Mouse (Mus musculus): Measurements from ENCODE around the gene Txlna. TPM values are rescaled to one million over a fixed set of nuclear protein-coding genes. Genes with fewer than 3 reads are reported as not detected.

Txlna gene
- total and polyA plus RNA-seq, 2 experiments from 2014 or later, result 22.7 to 28.3 TPM

DNA sequence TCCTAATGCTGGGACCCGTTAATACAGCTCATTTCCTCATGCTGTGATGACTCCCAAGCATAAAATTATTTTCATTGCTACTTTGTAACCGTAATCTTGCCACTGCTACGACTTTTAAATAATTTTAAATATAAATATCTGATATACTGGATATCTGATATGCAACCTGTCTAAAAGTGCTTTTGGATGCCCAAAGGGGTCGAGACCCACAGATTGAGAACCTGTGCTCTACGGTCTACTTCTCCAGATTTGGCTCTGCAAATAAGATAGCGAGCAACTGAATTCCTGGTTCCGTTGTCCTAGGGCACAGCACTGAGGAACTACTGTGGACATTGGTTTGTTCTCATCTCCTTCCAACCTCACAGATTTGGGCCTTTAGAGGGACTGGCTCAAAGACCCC is 63.2 kb downstream of the Txlna start:
- H3K4me1 ChIP-seq (ENCODE audit: control insufficient read depth, insufficient read depth), result peaks cover 11% of the 10 kb centered on the region; the same call in 1 of the 2 replicates
- H3K4me3 ChIP-seq (ENCODE audit: low read depth, low read length), result 0 out of 2 replicates have a peak overlapping the region, but pooled peaks have one; percentile 26
- ATAC-seq (ENCODE audit: insufficient read depth, low read depth) (no peak), DNase-seq (ENCODE audit: low spot score) (no peak)
- no peaks in the 10 kb centered on the region for H3K36me3 ChIP-seq (replicated peaks; ENCODE audit: control insufficient read depth, insufficient read depth, low read length)
- H3K4me2 ChIP-seq (ENCODE audit: low read depth, low read length), result peak overlapping the region; percentile 51
- H3K9ac ChIP-seq (replicated peaks; ENCODE audit: low read depth, low read length), result no peak overlapping the region
- no peaks in the 10 kb centered on the region for H3K9me3 ChIP-seq (replicated peaks; ENCODE audit: control insufficient read depth, low read length)
- peak overlapping the region; percentile 63 for H3K27ac ChIP-seq (ENCODE audit: low read depth)
- no peaks in the 10 kb centered on the region for H3K27me3 ChIP-seq (ENCODE audit: control insufficient read depth, insufficient read depth, low read length)
- 69% methylated on average over 7 of the region's 7 CpGs for WGBS
- TF ChIP-seq EP300 (IDR thresholded peaks at IDR 0.05; ENCODE audit: low read depth) (no peak), CTCF (IDR thresholded peaks at IDR 0.05; ENCODE audit: low read depth) (no peak)

DNA sequence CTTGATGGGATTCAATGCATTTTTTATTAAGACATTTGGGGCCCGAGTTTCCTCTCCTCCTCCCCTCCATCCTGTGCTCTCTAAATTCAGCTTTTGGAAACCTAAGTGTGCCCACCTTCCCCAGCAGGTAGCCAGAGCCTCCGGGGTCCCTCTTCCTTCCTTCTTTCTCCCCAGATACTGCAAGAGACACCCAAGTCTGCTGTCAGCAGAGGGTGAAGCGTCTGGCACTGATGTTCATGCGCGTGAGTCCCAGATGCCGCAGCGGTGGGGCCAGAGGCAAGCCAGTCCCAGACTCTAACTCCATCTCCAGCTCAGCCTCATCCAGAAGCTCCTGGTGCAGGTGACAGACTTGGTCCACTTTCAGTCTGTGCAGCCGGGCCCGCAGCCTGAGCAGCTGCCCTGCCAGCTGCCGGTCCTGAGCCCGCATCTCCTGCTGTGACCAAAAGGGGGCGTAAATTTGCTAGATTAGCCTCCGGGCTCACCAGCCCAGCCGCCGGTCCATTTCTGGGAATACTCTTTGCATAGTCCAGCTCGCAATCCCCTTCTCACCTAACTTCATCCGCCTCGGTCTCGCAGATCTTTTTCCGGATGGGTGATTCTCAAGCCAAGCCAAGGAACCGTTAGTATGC is 63.9 kb downstream of the Txlna start:
- Histone ChIP-seq H3K9me3 (replicated peaks; ENCODE audit: control insufficient read depth, low read length) (no peaks in the 10 kb centered on the region), H3K4me3 (ENCODE audit: low read depth, low read length) (peak overlapping the region; percentile 26; the same call in 1 of the 2 replicates), H3K36me3 (replicated peaks; ENCODE audit: control insufficient read depth, insufficient read depth, low read length) (no peaks in the 10 kb centered on the region), H3K27ac (ENCODE audit: low read depth) (no peak overlapping the region), H3K9ac (replicated peaks; ENCODE audit: low read depth, low read length) (0 out of 2 replicates have a peak overlapping the region, but pooled peaks have one; percentile 30), H3K27me3 (ENCODE audit: control insufficient read depth, insufficient read depth, low read length) (no peaks in the 10 kb centered on the region), H3K4me2 (ENCODE audit: low read depth, low read length) (peak overlapping the region; percentile 51), H3K4me1 (ENCODE audit: control insufficient read depth, insufficient read depth) (peaks cover 13% of the 10 kb centered on the region; the same call in 1 of the 2 replicates)
- peak; percentile 45 for TF ChIP-seq CTCF (IDR thresholded peaks at IDR 0.05; ENCODE audit: low read depth)
- TF ChIP-seq EP300 (IDR thresholded peaks at IDR 0.05; ENCODE audit: low read depth), result no peak
- WGBS, result 26% methylated on average over 21 of the region's 21 CpGs
- DNase-seq (ENCODE audit: low spot score) (peak; percentile 50), ATAC-seq (ENCODE audit: insufficient read depth, low read depth) (peak; percentile 21; the same call in 1 of the 2 replicates)

Small RNA genes lying within 50 kb of the gene (microRNA-seq; reads per million reads assigned to microRNA genes)
- not detected for gene Mir7016

Other genes with a start within 250 kb of the Txlna start
- gene Zbtb8b, start 200.2 kb downstream of the Txlna start, total RNA-seq (2014; rRNA removed; ENCODE audit: low replicate concordance), result 1.9 and 3.6 TPM in 2 replicates
- 1.1 and 1.6 TPM in 2 replicates for gene Zbtb8b, start 200.2 kb downstream of the Txlna start, polyA plus RNA-seq (2015; fragmentation: Nextera tagmentation; extraction: Ambion mirVana)
- 46.3 and 58.4 TPM in 2 replicates for gene Bsdc1, start 179.5 kb downstream of the Txlna start, total RNA-seq (2014; rRNA removed; ENCODE audit: low replicate concordance)
- gene Bsdc1, start 179.5 kb downstream of the Txlna start, polyA plus RNA-seq (2015; fragmentation: Nextera tagmentation; extraction: Ambion mirVana), result 18.7 and 20.1 TPM in 2 replicates
- gene Tssk3, start 150.0 kb downstream of the Txlna start, total RNA-seq (2014; rRNA removed; ENCODE audit: low replicate concordance), result not detected in 2 replicates
- not detected in 2 replicates for gene Tssk3, start 150.0 kb downstream of the Txlna start, polyA plus RNA-seq (2015; fragmentation: Nextera tagmentation; extraction: Ambion mirVana)
- not detected in 2 replicates for gene Fam229a, start 149.9 kb downstream of the Txlna start, total RNA-seq (2014; rRNA removed; ENCODE audit: low replicate concordance)
- gene Fam229a, start 149.9 kb downstream of the Txlna start, polyA plus RNA-seq (2015; fragmentation: Nextera tagmentation; extraction: Ambion mirVana), result 0.22 and 0.52 TPM in 2 replicates
- gene Marcksl1, start 127.5 kb downstream of the Txlna start, total RNA-seq (2014; rRNA removed; ENCODE audit: low replicate concordance), result 183 and 192 TPM in 2 replicates
- gene Marcksl1, start 127.5 kb downstream of the Txlna start, polyA plus RNA-seq (2015; fragmentation: Nextera tagmentation; extraction: Ambion mirVana), result 135 and 138 TPM in 2 replicates
- gene Hdac1, start 98.4 kb downstream of the Txlna start, total RNA-seq (2014; rRNA removed; ENCODE audit: low replicate concordance), result 25.8 and 34.5 TPM in 2 replicates
- gene Hdac1, start 98.4 kb downstream of the Txlna start, polyA plus RNA-seq (2015; fragmentation: Nextera tagmentation; extraction: Ambion mirVana), result 73.6 and 77.9 TPM in 2 replicates
- gene Lck, start 67.4 kb downstream of the Txlna start, total RNA-seq (2014; rRNA removed; ENCODE audit: low replicate concordance), result 2.0 and 8.9 TPM in 2 replicates
- gene Lck, start 67.4 kb downstream of the Txlna start, polyA plus RNA-seq (2015; fragmentation: Nextera tagmentation; extraction: Ambion mirVana), result 0.71 and 0.99 TPM in 2 replicates
- 4.6 and 6.2 TPM in 2 replicates for gene Fam167b, start 62.5 kb downstream of the Txlna start, total RNA-seq (2014; rRNA removed; ENCODE audit: low replicate concordance)
- gene Fam167b, start 62.5 kb downstream of the Txlna start, polyA plus RNA-seq (2015; fragmentation: Nextera tagmentation; extraction: Ambion mirVana), result 6.1 and 6.2 TPM in 2 replicates
- 408 and 443 TPM in 2 replicates for gene Eif3i, start 40.4 kb downstream of the Txlna start, total RNA-seq (2014; rRNA removed; ENCODE audit: low replicate concordance)
- 169 and 172 TPM in 2 replicates for gene Eif3i, start 40.4 kb downstream of the Txlna start, polyA plus RNA-seq (2015; fragmentation: Nextera tagmentation; extraction: Ambion mirVana)
- 108 and 115 TPM in 2 replicates for gene Tmem234, start 40.4 kb downstream of the Txlna start, total RNA-seq (2014; rRNA removed; ENCODE audit: low replicate concordance)
- gene Tmem234, start 40.4 kb downstream of the Txlna start, polyA plus RNA-seq (2015; fragmentation: Nextera tagmentation; extraction: Ambion mirVana), result 150 and 161 TPM in 2 replicates
- gene Dcdc2b, start 26.8 kb downstream of the Txlna start, total RNA-seq (2014; rRNA removed; ENCODE audit: low replicate concordance), result 9.8 TPM in 1 of 2 replicates, not detected in the other
- gene Dcdc2b, start 26.8 kb downstream of the Txlna start, polyA plus RNA-seq (2015; fragmentation: Nextera tagmentation; extraction: Ambion mirVana), result 1.5 and 1.9 TPM in 2 replicates
- gene Iqcc, start 22.0 kb downstream of the Txlna start, total RNA-seq (2014; rRNA removed; ENCODE audit: low replicate concordance), result 6.3 TPM in 2 replicates
- gene Iqcc, start 22.0 kb downstream of the Txlna start, polyA plus RNA-seq (2015; fragmentation: Nextera tagmentation; extraction: Ambion mirVana), result 23.0 and 26.3 TPM in 2 replicates
- gene Ccdc28b, start 17.1 kb downstream of the Txlna start, total RNA-seq (2014; rRNA removed; ENCODE audit: low replicate concordance), result 41.9 and 55.1 TPM in 2 replicates
- gene Ccdc28b, start 17.1 kb downstream of the Txlna start, polyA plus RNA-seq (2015; fragmentation: Nextera tagmentation; extraction: Ambion mirVana), result 58.0 and 58.6 TPM in 2 replicates
- 48.8 and 52.3 TPM in 2 replicates for gene Kpna6, start 31.7 kb upstream of the Txlna start, total RNA-seq (2014; rRNA removed; ENCODE audit: low replicate concordance)
- 9.3 and 10.4 TPM in 2 replicates for gene Kpna6, start 31.7 kb upstream of the Txlna start, polyA plus RNA-seq (2015; fragmentation: Nextera tagmentation; extraction: Ambion mirVana)
- gene Tmem39b, start 55.8 kb upstream of the Txlna start, total RNA-seq (2014; rRNA removed; ENCODE audit: low replicate concordance), result 3.6 and 11.8 TPM in 2 replicates
- 3.9 and 4.1 TPM in 2 replicates for gene Tmem39b, start 55.8 kb upstream of the Txlna start, polyA plus RNA-seq (2015; fragmentation: Nextera tagmentation; extraction: Ambion mirVana)
- gene Khdrbs1, start 101.2 kb upstream of the Txlna start, total RNA-seq (2014; rRNA removed; ENCODE audit: low replicate concordance), result 43.5 and 47.8 TPM in 2 replicates
- 42.2 and 44.7 TPM in 2 replicates for gene Khdrbs1, start 101.2 kb upstream of the Txlna start, polyA plus RNA-seq (2015; fragmentation: Nextera tagmentation; extraction: Ambion mirVana)
- gene Ptp4a2, start 170.2 kb upstream of the Txlna start, total RNA-seq (2014; rRNA removed; ENCODE audit: low replicate concordance), result 132 and 176 TPM in 2 replicates
- gene Ptp4a2, start 170.2 kb upstream of the Txlna start, polyA plus RNA-seq (2015; fragmentation: Nextera tagmentation; extraction: Ambion mirVana), result 407 and 417 TPM in 2 replicates

Measured in heart, postnatal 0 days (tissue).